ENCODE assay signal across 22 mouse cellular contexts in genomic region chr2:169357400-169357799, GRCm38 (mm10).
DNase-seq lines count a peak whose midpoint lies in the region; ATAC-seq and TF ChIP-seq lines count a peak whose summit lies in the region.
"Had no signal": no experiment of that assay in that cellular context is flagged by ENCODE, and none has a peak within 500 bp of the region (broad histone marks: within the 10 kb centered on the region; RNA-seq: fewer than 3 reads in every experiment).

No protein-coding gene starts in this region.

- no peak overlapping the region for H3K4me2 ChIP-seq in forebrain, embryonic 14.5 days (ENCODE audit: low read length)
- H3K4me2 ChIP-seq in forebrain, postnatal 0 days (ENCODE audit: low read depth), result no peak overlapping the region
- no peak overlapping the region for H3K4me2 ChIP-seq in midbrain, postnatal 0 days (ENCODE audit: low read depth, low read length, poor library complexity, severe bottlenecking)
- H3K4me2 ChIP-seq in midbrain, embryonic 16.5 days (ENCODE audit: low read length), result no peak overlapping the region
- H3K4me2 ChIP-seq in heart, embryonic 16.5 days (ENCODE audit: low read depth, low read length), result peak overlapping the region; percentile 40
- H3K4me2 ChIP-seq: hindbrain, embryonic 12.5 days; liver, embryonic 11.5 days had no signal

- no peaks in the 10 kb centered on the region for H3K27me3 ChIP-seq in forebrain, embryonic 14.5 days (replicated peaks; ENCODE audit: control insufficient read depth, insufficient read depth, low read length)
- no peaks in the 10 kb centered on the region for H3K27me3 ChIP-seq in forebrain, postnatal 0 days (ENCODE audit: insufficient read depth, low read length)
- no peaks in the 10 kb centered on the region for H3K27me3 ChIP-seq in midbrain, postnatal 0 days (ENCODE audit: insufficient read depth, low read length)
- no peaks in the 10 kb centered on the region for H3K27me3 ChIP-seq in midbrain, embryonic 16.5 days (ENCODE audit: control insufficient read depth, insufficient read depth, low read depth, low read length)
- 0 out of 2 replicates have a peak, but pooled peaks cover 6% of the 10 kb centered on the region for H3K27me3 ChIP-seq in heart, embryonic 16.5 days (ENCODE audit: control insufficient read depth, insufficient read depth, low read length)
- H3K27me3 ChIP-seq: hindbrain, embryonic 12.5 days had no signal

- H3K4me1 ChIP-seq in forebrain, embryonic 14.5 days (ENCODE audit: control insufficient read depth, insufficient read depth, low read length), result no peaks in the 10 kb centered on the region
- no peaks in the 10 kb centered on the region for H3K4me1 ChIP-seq in forebrain, postnatal 0 days (ENCODE audit: insufficient read depth)
- no peaks in the 10 kb centered on the region for H3K4me1 ChIP-seq in midbrain, postnatal 0 days (ENCODE audit: insufficient read depth, low read length)
- no peaks in the 10 kb centered on the region for H3K4me1 ChIP-seq in midbrain, embryonic 16.5 days (ENCODE audit: control insufficient read depth, insufficient read depth, low read length)
- peaks cover 5% of the 10 kb centered on the region; the same call in 1 of the 2 replicates for H3K4me1 ChIP-seq in heart, embryonic 16.5 days (ENCODE audit: control insufficient read depth, insufficient read depth, low read length)

- TF ChIP-seq CTCF in forebrain, postnatal 0 days (IDR thresholded peaks at IDR 0.05; ENCODE audit: low read depth), result no peak
- no peak for TF ChIP-seq CTCF in midbrain, postnatal 0 days (IDR thresholded peaks at IDR 0.05)

- DNase-seq in forebrain, embryonic 14.5 days (ENCODE audit: low spot score), result peak; percentile 19
- no peak for DNase-seq in forebrain, postnatal 0 days
- peak; percentile 22 for DNase-seq in midbrain, postnatal 0 days (ENCODE audit: low spot score)
- DNase-seq in right cerebral cortex, postnatal 36 days (ENCODE audit: low spot score in 2 of 2), result no peak
- DNase-seq in thymus, postnatal 14 days, result no peak
- DNase-seq: B cell, adult 2 months; cerebellum, adult 9-10 months; embryo, embryonic 11 days; gastrocnemius, postnatal 25 days; kidney, adult 8-10 months; kidney, postnatal 25 days; lung, adult 2 months; right cerebral cortex, adult 18-20 months had no signal

- no peak overlapping the region for H3K9ac ChIP-seq in forebrain, embryonic 14.5 days (ENCODE audit: low read length)
- no peak overlapping the region for H3K9ac ChIP-seq in forebrain, postnatal 0 days
- no peak overlapping the region for H3K9ac ChIP-seq in midbrain, postnatal 0 days (replicated peaks; ENCODE audit: low read length, poor library complexity, severe bottlenecking)
- H3K9ac ChIP-seq in midbrain, embryonic 16.5 days (ENCODE audit: low read depth, low read length), result no peak overlapping the region
- H3K9ac ChIP-seq in heart, embryonic 16.5 days (ENCODE audit: low read length), result no peak overlapping the region
- H3K9ac ChIP-seq: hindbrain, embryonic 12.5 days had no signal

- H3K9me3 ChIP-seq in forebrain, embryonic 14.5 days (replicated peaks; ENCODE audit: control insufficient read depth, low read length), result no peaks in the 10 kb centered on the region
- H3K9me3 ChIP-seq in forebrain, postnatal 0 days (ENCODE audit: low read length), result no peaks in the 10 kb centered on the region
- no peaks in the 10 kb centered on the region for H3K9me3 ChIP-seq in midbrain, postnatal 0 days (ENCODE audit: low read length)
- no peaks in the 10 kb centered on the region for H3K9me3 ChIP-seq in midbrain, embryonic 16.5 days (replicated peaks; ENCODE audit: control insufficient read depth, low read length, poor library complexity, severe bottlenecking)
- H3K9me3 ChIP-seq in heart, embryonic 16.5 days (replicated peaks; ENCODE audit: control insufficient read depth, low read length), result no peaks in the 10 kb centered on the region
- H3K9me3 ChIP-seq: forebrain, embryonic 10.5 days; hindbrain, embryonic 12.5 days; limb, embryonic 10.5 days had no signal

- no peak overlapping the region for H3K27ac ChIP-seq in forebrain, embryonic 14.5 days (ENCODE audit: low read depth, low read length)
- H3K27ac ChIP-seq in forebrain, postnatal 0 days (ENCODE audit: low read depth, low read length), result no peak overlapping the region
- H3K27ac ChIP-seq in midbrain, postnatal 0 days (ENCODE audit: low read depth, low read length), result no peak overlapping the region
- no peak overlapping the region for H3K27ac ChIP-seq in midbrain, embryonic 16.5 days (ENCODE audit: low read length)
- H3K27ac ChIP-seq in heart, embryonic 16.5 days (ENCODE audit: low read length), result no peak overlapping the region
- H3K27ac ChIP-seq: forebrain, embryonic 10.5 days; hindbrain, embryonic 12.5 days; left cerebral cortex, adult 2 months; limb, embryonic 10.5 days had no signal

- H3K4me3 ChIP-seq in forebrain, embryonic 14.5 days (ENCODE audit: low read depth, low read length), result no peak overlapping the region
- H3K4me3 ChIP-seq in forebrain, postnatal 0 days (ENCODE audit: low read depth, low read length), result no peak overlapping the region
- H3K4me3 ChIP-seq in midbrain, postnatal 0 days (ENCODE audit: low read depth, low read length), result no peak overlapping the region
- H3K4me3 ChIP-seq in midbrain, embryonic 16.5 days (ENCODE audit: low read depth, low read length), result no peak overlapping the region
- H3K4me3 ChIP-seq in heart, embryonic 16.5 days (ENCODE audit: low read length), result peak overlapping the region; percentile 11; the same call in 1 of the 2 replicates
- H3K4me3 ChIP-seq: forebrain, embryonic 10.5 days; hindbrain, embryonic 12.5 days; left cerebral cortex, adult 2 months; limb, embryonic 10.5 days had no signal

- 28% methylated on average over 10 of the region's 10 CpGs for WGBS in forebrain, embryonic 14.5 days
- 32% methylated on average over 10 of the region's 10 CpGs for WGBS in forebrain, postnatal 0 days
- 61% methylated on average over 10 of the region's 10 CpGs for WGBS in midbrain, postnatal 0 days
- 48% methylated on average over 10 of the region's 10 CpGs for WGBS in midbrain, embryonic 16.5 days
- 41% methylated on average over 10 of the region's 10 CpGs for WGBS in heart, embryonic 16.5 days

- no peaks in the 10 kb centered on the region for H3K36me3 ChIP-seq in forebrain, embryonic 14.5 days (ENCODE audit: control insufficient read depth, insufficient read depth, low read length)
- H3K36me3 ChIP-seq in forebrain, postnatal 0 days (ENCODE audit: insufficient read depth), result no peaks in the 10 kb centered on the region
- no peaks in the 10 kb centered on the region for H3K36me3 ChIP-seq in midbrain, postnatal 0 days (ENCODE audit: insufficient read depth, low read length)
- H3K36me3 ChIP-seq in midbrain, embryonic 16.5 days (ENCODE audit: control insufficient read depth, insufficient read depth, low read length), result no peaks in the 10 kb centered on the region
- no peaks in the 10 kb centered on the region for H3K36me3 ChIP-seq in heart, embryonic 16.5 days (ENCODE audit: control insufficient read depth, insufficient read depth)
- H3K36me3 ChIP-seq: forebrain, embryonic 10.5 days; hindbrain, embryonic 12.5 days; limb, embryonic 10.5 days had no signal

- ATAC-seq in forebrain, embryonic 14.5 days, result no peak
- ATAC-seq in forebrain, postnatal 0 days, result no peak
- no peak for ATAC-seq in midbrain, postnatal 0 days (ENCODE audit: low FRiP score)
- ATAC-seq in midbrain, embryonic 16.5 days, result no peak
- peak; percentile 37; the same call in 1 of the 2 replicates for ATAC-seq in heart, embryonic 16.5 days (replicated peaks; ENCODE audit: extremely low read depth, insufficient read depth, low FRiP score)
- ATAC-seq in granulocyte monocyte progenitor cell, adult 5-6 weeks (replicated peaks; ENCODE audit: poor library complexity, severe bottlenecking), result no peak
- ATAC-seq: inflammation-experienced regulatory T-cells, adult 6 months had no signal

Comparison
In these comparisons a context has a peak if more than half of its experiments do, and no peak if none do; other contexts are left out.
1. DNase-seq: peak in forebrain, embryonic 14.5 days (single experiment) and midbrain, postnatal 0 days (single experiment); none in forebrain, postnatal 0 days (single experiment), right cerebral cortex, postnatal 36 days (0 of 2) and thymus, postnatal 14 days (single experiment).